Mouse (Mus musculus) cerebellum, adult 9-10 months (tissue): ENCODE results near the gene Olfr1419.
"Not testable (repeated sequence)": the region's sequence is repeated elsewhere in the genome, so short reads cannot be mapped to it uniquely, and the experiment has no call there.

Experiments
- DNase-seq: peaks from one replicate; pipeline ENCODE4 v3.0.0; 2022

Olfr1419 gene

GRCm38 (mm10) chr19:11875006-11875405, at the start of gene Olfr1419:
TSS of gene Olfr1419 (minus strand) at chr19:11875106.
- no peak for DNase-seq

- not testable (repeated sequence) for DNase-seq
These were observed 47.6 kb upstream of the Olfr1419 start for GRCm38 (mm10) chr19:11922515-11922914.

DNA sequence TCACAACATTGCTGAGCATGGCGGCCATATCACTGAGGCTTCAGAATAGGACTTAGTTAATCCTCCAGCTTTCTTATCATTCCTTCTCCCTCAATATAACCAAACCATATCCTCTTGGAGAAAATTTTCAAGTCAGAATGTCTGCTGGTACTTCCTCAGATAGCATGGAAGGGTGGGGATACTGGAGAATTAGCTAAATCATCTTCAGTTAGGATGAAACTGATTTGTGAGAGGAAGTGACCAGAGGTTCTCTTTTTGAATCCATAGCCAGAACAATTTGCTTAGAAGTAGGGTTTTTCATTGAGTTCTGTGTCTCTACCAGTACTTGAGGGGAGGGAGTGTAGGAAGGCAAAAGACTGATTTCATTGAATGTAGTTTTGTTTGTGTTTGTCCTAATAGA, 47.2 kb upstream of the Olfr1419 start:
- DNase-seq = no peak

GRCm38 (mm10) chr19:11915804-11916203, 40.9 kb upstream of the Olfr1419 start:
- DNase-seq = peak; percentile 48

DNA sequence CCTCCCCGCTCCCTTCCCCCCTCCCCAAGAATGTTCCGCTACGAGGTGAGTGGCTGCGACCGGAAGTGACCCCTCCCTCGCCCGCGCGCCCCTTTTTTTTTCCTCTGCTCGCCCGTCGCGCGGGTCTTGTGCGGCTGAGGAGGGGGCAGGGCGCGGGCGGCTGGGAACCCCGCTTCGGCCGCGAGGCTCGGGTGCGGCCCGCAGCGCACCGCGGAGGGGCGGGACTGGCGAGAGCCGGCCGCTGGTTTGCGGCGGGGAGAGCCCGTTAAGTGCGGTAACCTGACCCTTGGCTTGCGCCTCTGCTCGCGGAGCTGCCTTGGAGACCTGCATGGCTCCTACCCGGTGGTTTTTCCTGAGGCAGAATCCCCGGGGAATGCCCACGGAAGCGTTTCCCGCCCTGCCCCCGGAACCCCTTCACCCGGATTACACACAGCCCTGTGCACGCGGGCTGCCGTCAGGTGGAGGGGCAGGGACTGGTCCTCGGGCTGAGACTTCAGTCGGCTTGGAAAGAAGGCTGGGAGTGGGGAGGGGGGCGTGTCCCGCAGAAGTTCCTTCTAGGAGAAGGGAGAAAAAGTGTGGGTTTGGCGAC, 37.7 kb upstream of the Olfr1419 start:
- peak; percentile 66 for DNase-seq

GRCm38 (mm10) chr19:11912037-11912532, 37.2 kb upstream of the Olfr1419 start, which contains the start of gene Patl1:
TSS of gene Patl1 (plus strand) at chr19:11912399.
- peak; percentile 98 for DNase-seq

DNA sequence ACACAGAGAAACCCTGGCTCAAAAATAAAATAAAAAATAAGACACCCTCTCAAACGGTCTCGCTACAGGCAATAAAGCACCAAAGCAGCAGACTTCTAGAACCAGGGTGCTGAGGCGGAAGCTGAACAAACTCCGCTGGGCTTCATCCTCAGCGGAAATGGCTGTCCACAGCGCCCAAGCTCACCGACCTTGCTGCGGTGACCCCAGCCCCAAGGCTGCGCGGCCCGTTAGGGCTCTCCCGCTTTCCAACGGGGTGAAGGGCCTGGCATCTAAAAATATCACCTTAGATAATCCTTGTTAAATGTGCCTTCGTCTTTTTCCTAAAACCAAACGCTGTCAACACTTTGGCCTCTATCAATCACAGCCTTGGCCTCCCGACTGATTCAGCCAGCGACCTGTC, 36.7 kb upstream of the Olfr1419 start:
- no peak for DNase-seq

GRCm38 (mm10) chr19:11911021-11911420, 36.1 kb upstream of the Olfr1419 start:
- DNase-seq = no peak

GRCm38 (mm10) chr19:11886265-11886664, 11.4 kb upstream of the Olfr1419 start, which contains the start of gene Olfr1420:
TSS of gene Olfr1420 (plus strand) at chr19:11886565.
- DNase-seq = no peak

DNA sequence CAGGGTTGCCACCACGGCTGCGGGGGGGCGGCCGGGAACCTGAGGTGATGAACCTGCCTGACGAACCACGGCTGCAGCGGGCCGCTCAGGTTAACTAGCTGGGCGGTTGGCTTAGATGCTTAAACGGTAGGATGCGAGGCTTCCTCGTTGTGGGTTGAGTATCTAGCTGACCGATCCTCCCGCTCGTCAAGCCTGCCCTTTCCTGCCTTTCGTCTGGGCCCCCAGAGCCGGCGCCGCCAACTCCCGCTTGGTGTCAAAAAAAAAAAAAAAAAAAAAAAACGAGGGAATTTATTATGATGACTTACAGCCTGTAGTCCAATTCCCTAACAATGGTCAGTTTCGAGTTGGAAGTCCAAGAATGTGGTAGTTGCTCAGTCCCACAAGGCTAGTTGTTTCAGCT, 3.5 kb upstream of the Olfr1419 start:
- DNase-seq = not testable (repeated sequence)

DNA sequence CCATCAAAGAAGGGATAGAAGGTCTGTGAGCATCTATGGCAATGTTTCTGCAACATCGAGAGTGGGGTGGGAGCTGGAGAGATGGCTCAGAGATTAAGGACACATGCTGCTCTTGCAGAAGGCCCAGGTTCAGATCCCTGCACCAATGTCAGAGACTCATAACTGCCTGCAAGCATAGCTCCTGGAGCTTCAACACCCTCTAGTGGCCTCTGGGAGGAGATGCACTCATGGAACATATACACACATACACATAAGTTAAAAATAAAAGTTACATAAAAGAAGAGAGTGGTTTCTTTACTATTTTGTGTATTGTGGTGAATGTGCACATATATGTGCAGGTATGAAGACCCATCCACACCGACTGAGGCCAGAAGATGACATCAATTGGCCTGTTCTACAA, 7.1 kb downstream of the Olfr1419 start:
- DNase-seq = no peak

- no peak for DNase-seq
These were observed 13.9 kb downstream of the Olfr1419 start, which contains the start of gene Olfr1418 for GRCm38 (mm10) chr19:11860966-11861365. TSS of gene Olfr1418 (minus strand) at chr19:11861066.

DNA sequence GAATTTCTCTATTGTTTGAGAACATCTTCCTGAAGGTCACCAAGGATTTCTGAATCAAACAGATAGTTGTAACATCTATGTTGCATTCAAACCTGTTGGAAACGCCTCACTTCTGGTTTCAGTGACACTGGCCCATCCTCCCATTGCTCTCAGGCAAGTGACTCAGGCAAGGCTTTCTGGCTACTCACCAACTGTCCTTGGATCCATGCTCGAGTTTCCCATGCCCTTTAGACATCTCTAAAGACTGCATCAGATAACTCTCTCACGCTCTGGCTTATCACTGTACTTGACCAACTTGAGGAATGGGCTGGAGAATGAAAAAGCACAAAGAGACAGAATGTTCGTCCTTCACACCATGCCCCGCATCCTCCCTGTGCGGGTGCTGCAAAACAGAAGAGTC, 18.4 kb downstream of the Olfr1419 start:
- DNase-seq = no peak

DNA sequence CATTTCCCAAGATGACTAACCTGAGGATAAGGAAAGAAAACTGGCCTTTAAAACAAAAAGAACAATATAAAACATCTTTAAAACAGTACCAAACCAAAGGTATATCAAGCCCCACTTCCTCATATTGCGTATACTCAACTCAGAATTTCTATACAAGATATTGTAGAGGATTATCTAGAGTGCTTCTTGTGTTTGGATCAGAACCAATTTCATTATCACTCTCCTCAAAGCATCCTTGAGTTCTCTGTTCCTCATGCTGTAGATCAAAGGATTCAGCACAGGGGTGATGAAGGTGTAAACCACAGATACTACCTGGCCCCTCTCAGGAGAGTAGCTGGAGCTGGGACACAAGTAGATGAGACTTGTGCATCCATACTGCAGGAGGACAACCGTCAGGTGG, 20.1 kb downstream of the Olfr1419 start:
- no peak for DNase-seq

DNA sequence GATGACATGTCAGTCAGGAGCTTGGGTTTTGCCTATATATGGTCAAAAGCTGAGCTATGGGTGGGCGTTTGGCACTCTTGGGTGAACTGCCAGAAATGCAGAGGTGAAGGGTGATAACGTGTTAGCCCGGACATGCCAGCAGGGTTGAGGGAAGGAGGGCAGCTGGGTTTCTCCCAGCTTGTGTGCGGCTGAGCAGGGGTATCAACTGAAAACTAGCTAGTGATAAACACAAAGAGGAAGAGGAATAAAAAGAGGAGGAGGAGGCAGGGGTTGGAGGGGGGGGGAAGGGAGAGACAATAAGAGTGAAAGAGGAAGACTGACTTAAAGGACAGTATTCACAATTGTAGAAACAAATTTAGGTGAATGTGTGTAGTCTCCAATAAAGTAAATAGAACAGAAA, 22.3 kb downstream of the Olfr1419 start:
- DNase-seq = no peak

GRCm38 (mm10) chr19:11846333-11846732, 28.6 kb downstream of the Olfr1419 start:
- peak; percentile 12 for DNase-seq

GRCm38 (mm10) chr19:11839119-11839518, 35.8 kb downstream of the Olfr1419 start, which contains the start of gene Olfr1417:
TSS of gene Olfr1417 (minus strand) at chr19:11839219.
- DNase-seq = no peak

DNA sequence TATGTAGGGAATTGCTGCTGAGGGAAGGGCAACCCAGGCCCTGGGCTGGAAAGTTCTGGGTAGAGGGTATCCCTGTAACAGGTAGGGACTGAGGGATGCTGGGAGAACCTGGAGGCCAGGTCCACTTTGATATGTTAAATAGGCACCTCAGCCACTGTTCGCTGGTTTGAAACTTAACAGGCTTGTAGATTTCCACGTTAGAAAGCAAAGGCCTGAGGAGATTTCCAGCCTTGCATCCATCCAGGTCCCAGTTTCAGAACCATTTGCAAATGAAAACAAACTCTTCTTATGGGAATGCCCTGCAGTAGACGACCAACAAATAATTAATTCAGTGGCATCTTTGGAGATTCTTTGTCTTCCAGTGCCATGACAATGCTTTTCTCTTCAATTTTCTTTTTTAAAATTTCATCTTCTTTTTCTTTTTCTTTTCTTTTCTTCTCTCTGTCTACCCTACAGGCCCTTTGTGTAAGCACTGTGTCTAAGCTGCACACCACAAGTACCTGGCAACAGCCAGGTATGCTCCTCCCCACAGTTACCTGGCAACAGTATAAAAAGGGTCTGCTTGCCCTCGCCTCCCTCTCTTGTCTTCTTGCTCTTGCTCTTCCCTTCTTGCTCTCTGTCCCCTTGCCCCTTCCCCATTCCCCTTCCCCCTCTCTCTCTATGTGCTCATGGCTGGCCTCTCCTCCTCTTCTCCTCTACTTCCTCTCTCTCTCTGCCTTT, 51.4 kb downstream of the Olfr1419 start:
- DNase-seq = no peak

DNA sequence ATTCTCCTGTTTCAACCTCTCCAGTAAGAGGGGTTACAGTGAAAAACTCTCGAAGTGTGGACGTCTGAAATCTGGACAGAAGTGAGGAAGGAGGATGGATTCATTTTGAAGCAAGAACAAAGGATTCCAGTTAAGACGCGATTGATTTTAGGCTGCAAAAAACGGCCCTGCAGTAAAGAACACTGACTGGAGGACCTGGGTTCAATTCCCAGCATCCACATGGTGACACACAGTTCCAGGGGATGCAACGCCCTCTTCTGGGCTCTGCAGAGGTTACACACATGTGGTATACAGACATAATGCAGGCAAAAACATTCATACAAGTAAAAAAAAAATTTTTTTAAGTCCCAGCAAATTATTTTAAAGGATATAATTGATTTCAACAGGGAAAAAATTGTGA, 54.7 kb downstream of the Olfr1419 start:
- DNase-seq = no peak

DNA sequence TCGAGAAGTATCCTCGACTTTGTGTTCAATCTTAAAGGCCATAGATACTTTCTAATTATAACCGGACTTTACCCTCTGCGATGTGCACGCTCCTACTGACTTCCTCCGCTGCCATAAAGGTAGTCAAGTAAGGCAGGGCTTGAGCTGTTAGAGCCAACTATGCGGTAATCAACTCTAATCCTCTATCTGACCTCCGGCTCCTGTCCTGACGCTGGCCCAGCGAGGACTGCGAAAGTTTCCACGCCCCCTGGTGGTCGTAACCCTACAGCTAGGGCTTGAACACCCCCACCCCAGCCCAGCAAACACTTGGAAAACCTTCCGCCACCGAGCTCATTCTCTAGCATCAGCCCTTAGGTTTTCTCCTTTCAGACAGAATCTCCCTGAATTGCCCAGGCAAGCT, 55.1 kb downstream of the Olfr1419 start:
- DNase-seq = peak; percentile 76

DNA sequence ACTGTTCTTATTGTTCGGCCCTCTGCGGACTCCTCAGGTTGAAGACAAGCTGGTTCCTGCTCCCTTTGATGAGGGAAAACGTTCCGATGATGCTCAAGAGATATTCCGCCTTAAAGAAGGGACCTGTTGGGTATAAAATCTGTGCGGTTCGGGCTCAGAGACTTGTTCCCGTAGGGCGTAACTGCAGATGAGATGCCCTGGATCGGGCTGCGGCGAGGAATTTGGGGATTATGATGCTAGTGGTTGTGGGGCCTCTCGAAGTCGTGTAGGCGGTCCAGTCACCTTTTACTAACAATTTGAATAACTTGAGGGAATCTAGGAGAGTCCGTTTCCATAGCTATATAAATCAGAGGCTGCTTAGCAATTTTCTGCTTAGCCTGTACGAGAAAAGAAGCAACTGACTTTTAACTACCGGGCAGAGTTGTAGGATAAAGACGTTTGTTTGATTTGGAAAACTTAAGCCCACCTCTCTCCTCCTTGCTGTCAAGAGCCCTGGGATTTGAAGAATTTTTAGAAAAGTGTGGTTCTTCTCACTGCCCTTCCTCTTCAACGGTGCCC, 55.7 kb downstream of the Olfr1419 start, which contains the start of gene Stx3:
Stx3 (minus strand) TSS at position 261 of the 558 bp plus-strand sequence.
- DNase-seq = no peak
